Mouse (Mus musculus) liver, postnatal 0 days (tissue): ENCODE results near the gene Atp1b1.

Experiments used
- CTCF ChIP-seq: sonication (generic); IDR thresholded peaks from 2 replicates; pipeline ENCODE4 v1.5.1; 2016; ENCODE audit warnings: antibody characterized with exemption, low read depth
- EP300 ChIP-seq: IDR thresholded peaks from 2 replicates; pipeline ENCODE4 v1.6.1; 2016; ENCODE audit warnings: antibody characterized with exemption, low read depth, mild to moderate bottlenecking

GRCm38 (mm10) chr1:164457531-164458244 is 467 bp downstream of the Atp1b1 start:
- TF ChIP-seq CTCF: no peak
- no peak for TF ChIP-seq EP300
